Mouse (Mus musculus): Measurements from ENCODE around the gene Coro6.

Coro6 gene

DNA sequence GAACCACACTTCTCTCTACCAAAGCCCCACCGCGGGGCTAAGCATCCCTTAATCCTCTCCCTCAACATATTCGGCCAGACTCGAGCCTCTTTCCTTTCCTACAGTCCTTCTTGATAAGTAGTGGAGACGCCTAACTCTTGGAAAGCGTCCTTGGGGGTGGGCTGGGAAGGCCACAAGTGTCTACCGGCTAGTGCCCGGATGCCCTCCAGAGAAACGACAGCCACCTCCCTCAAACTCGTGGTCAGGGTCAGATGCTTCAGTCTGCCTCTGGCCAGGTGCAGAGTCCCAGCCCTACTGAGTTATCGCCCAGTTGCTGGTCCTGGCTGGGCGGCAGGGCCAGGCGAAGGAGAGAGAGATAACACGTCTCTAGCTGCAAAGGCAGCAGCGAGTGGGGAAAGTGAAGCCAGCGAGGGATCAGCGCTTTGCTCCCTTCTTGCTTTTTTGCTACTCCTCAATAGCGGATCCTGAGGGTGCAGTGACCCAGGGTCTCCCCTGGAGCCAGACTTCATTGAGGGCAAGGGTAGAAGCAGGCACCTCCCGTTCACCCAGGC is 52.1 kb downstream of the Coro6 start:
- no peak for DNase-seq

- DNase-seq, result peak; percentile 83
Observed at GRCm38 (mm10) chr11:77514832-77515636, 52.8 kb downstream of the Coro6 start, which contains the start of gene Abhd15. TSS of gene Abhd15 (plus strand) at chr11:77515121.

- no peak for DNase-seq
Observed at GRCm38 (mm10) chr11:77515637-77516552, 53.7 kb downstream of the Coro6 start, which contains the start of gene Trp53i13. TSS of gene Trp53i13 (minus strand) at chr11:77515980.

DNA sequence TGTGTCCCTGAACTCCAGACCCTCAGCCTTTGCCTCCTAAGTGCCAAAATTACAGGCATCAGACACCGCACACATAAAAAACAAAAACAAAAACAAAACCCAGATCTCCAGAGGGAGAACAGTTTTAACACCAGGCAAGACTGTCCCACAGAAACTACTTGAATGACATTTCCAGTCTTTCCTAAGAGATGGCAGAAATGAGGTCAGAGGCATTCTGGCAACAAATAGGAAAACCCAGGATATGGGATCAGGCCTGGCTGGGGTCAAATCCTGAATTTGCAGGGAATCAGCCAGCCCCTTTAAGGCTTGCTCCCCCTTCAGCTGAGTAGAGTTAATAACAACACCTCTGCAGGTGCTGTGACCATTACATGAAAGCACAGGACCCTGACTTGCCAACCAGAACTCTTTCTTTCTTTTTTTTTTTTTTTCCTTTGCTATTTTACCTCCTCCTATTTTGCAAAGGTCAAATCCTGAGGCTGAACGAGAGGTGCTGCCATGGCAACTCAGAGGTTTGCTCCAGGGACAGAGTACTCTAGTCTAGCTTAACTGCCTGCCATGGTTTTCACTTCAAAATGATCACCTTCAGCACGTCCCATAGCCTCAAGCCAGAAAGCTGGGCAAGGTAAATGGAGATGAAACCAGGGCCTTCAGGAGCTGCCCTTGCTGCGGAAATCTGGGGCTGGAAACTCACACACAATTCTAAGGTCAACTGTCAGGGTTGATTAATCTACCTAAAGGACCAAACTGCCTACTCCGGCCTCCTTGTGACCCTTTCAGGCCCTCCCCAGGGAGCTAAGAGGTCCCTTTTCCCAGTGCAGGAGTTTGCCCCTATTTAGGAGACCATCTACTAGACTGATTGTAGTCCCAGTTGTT is 54.6 kb downstream of the Coro6 start:
- no peak for DNase-seq

GRCm38 (mm10) chr11:77518051-77518798 is 56.0 kb downstream of the Coro6 start:
- DNase-seq, result no peak

GRCm38 (mm10) chr11:77519043-77519442 is 56.8 kb downstream of the Coro6 start, which contains the start of gene Gm10392:
TSS of gene Gm10392 (minus strand) at chr11:77519198.
- no peak for DNase-seq
